Mouse (Mus musculus) CH12.LX (cell line): Measurements from ENCODE around the gene Stard13.

ENCODE experiments used
- CTCF ChIP-seq, 2 experiments: IDR thresholded peaks in 1 of 2; conservative IDR thresholded peaks in 1 of 2; 2 replicates each; pipeline ENCODE4 v1.5.1; 2011 to 2012; ENCODE audit warnings: low read depth in 2 of 2, low read length in 2 of 2, improper control_type of control experiment in 1 of 2, inconsistent platforms in 1 of 2, mild to moderate bottlenecking in 1 of 2, moderate library complexity in 1 of 2
- ETS1 ChIP-seq: conservative IDR thresholded peaks from 2 replicates; pipeline ENCODE4 v1.6.1; 2012; ENCODE audit warnings: low read depth, mild to moderate bottlenecking, inconsistent platforms, low read length, improper control_type of control experiment, moderate library complexity
- GABPA ChIP-seq: IDR thresholded peaks from 2 replicates; pipeline ENCODE4 v1.6.1; 2012; ENCODE audit warnings: low read depth, low read length, improper control_type of control experiment, inconsistent platforms; ENCODE audit not compliant: insufficient replicate concordance
- HCFC1 ChIP-seq: IDR thresholded peaks from 2 replicates; pipeline ENCODE4 v1.6.1; 2012; ENCODE audit warnings: low read depth, mild to moderate bottlenecking, inconsistent platforms, low read length, improper control_type of control experiment
- MXI1 ChIP-seq: IDR thresholded peaks from 2 replicates; pipeline ENCODE4 v1.6.1; 2011; ENCODE audit warnings: mild to moderate bottlenecking, low read depth, low read length, improper control_type of control experiment
- POLR2A ChIP-seq: IDR thresholded peaks from 2 replicates; pipeline ENCODE4 v1.6.1; 2011; ENCODE audit warnings: low read depth, mild to moderate bottlenecking, improper control_type of control experiment, low read length

DNA sequence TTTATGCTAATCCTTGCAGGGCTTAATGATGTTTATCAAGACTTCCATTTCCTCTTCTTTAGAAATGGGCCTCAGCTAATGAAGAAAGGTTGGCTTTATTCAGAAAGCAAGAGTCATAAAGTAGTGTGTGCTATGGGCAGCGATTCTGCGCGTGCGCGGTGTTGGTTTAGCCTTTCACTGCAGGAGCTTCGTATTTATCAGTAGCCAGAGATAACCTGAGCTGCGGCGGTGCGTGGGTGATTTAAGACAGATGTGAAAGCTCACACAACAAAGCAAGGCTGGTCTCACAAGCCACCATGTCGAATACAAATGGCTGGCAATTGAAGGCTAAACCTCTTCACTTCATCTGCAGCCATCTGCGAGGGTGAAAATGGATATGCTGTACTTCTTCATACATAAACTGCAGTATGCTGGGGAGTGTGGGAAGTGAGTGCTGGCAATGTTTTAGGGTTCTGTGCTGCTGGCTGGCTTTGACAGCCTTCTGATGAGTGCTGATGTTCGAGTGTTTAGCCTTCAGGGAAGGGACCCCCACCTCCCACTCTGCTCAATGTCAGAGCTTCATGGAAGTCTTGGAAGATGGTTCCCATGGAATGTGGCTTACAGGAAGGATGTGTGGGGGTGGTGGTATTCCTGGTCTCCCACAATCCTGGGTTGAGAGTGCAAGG is 177.2 kb downstream of the Stard13 start:
- TF ChIP-seq CTCF (conservative IDR thresholded peaks at IDR 0.05 in 1 of 2, IDR thresholded peaks at IDR 0.05 in 1 of 2; ENCODE audit: low read depth in 2 of 2, low read length in 2 of 2), result no peak
- TF ChIP-seq HCFC1, result no peak
- TF ChIP-seq POLR2A, result no peak
- TF ChIP-seq GABPA, result no peak
- no peak for TF ChIP-seq MXI1
- TF ChIP-seq ETS1, result no peak
